13 mouse cellular contexts compared by ENCODE assay signal in the genomic region with DNA sequence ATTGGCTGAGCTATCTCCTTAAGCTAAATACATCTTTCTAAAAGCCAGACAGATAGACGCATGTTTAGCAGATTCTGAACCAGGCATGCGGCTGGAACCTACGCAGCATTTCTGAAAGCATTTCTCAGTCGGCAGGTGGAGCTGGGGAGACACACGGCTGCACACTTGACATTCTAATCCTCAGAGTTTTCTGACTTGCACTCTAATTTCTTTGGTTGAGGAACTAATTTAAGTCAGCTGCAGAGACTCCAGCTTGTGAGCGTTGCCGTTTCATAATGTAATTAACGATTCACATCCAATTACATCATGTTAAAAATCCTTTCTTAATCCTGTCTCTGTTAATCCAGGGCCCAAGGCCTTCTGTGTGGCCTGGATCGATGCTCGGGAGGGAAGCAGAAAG.
DNase-seq lines count a peak whose midpoint lies in the region; ATAC-seq and TF ChIP-seq lines count a peak whose summit lies in the region.
"Had no signal": no experiment of that assay in that cellular context is flagged by ENCODE, and none has a peak within 500 bp of the region (broad histone marks: within the 10 kb centered on the region; RNA-seq: fewer than 3 reads in every experiment).

No protein-coding gene starts in this region.

- H3K36me3 ChIP-seq in hindbrain, postnatal 0 days (ENCODE audit: insufficient read depth, low read length): no peaks in the 10 kb centered on the region
- H3K36me3 ChIP-seq in hindbrain, embryonic 13.5 days: no peaks in the 10 kb centered on the region
- no peaks in the 10 kb centered on the region for H3K36me3 ChIP-seq in lung, postnatal 0 days (ENCODE audit: insufficient read depth, low read length)
- H3K36me3 ChIP-seq: liver, embryonic 13.5 days had no signal

- intact Hi-C loops in heart, postnatal 10 days (cut with DNase I): no loop called here

- H3K27ac ChIP-seq in cerebellum, adult 2 months (ENCODE audit: insufficient read depth, low read length): no peak overlapping the region
- no peak overlapping the region for H3K27ac ChIP-seq in hindbrain, postnatal 0 days
- no peak overlapping the region for H3K27ac ChIP-seq in hindbrain, embryonic 13.5 days
- no peak overlapping the region for H3K27ac ChIP-seq in lung, postnatal 0 days (ENCODE audit: low read length)
- H3K27ac ChIP-seq: liver, embryonic 13.5 days had no signal

- no peak for ATAC-seq in hindbrain, postnatal 0 days
- no peak for ATAC-seq in hindbrain, embryonic 13.5 days (ENCODE audit: low FRiP score)
- no peak for ATAC-seq in lung, postnatal 0 days

- DNase-seq in cerebellum, adult 2 months: no peak
- no peak for DNase-seq in cerebellum, adult 9-11 months
- peak; percentile 45 for DNase-seq in hindbrain, postnatal 0 days (ENCODE audit: low spot score)
- no peak for DNase-seq in lung, postnatal 0 days (ENCODE audit: low spot score)
- no peak for DNase-seq in lung, adult 2 months
- DNase-seq in right cerebral cortex, postnatal 25 days: peak; percentile 21
- no peak for DNase-seq in heart, postnatal 10 days
- DNase-seq: heart, postnatal 36 days; kidney, adult 2 months; liver, embryonic 13.5 days; thymus, postnatal 14 days had no signal

- 0 out of 2 replicates have a peak, but pooled peaks have one; percentile 18 for TF ChIP-seq CTCF in cerebellum, adult 2 months (IDR thresholded peaks at IDR 0.05; ENCODE audit: borderline replicate concordance, insufficient read depth, low read depth, low read length)
- TF ChIP-seq CTCF in hindbrain, postnatal 0 days (IDR thresholded peaks at IDR 0.05; ENCODE audit: low read depth): peak; percentile 57
- peak; percentile 28 for TF ChIP-seq CTCF in lung, postnatal 0 days (IDR thresholded peaks at IDR 0.05)
- TF ChIP-seq CTCF in lung, adult 2 months (IDR thresholded peaks at IDR 0.05; ENCODE audit: insufficient read depth, low read length): no peak

- no peak for TF ChIP-seq POLR2A in cerebellum, adult 2 months (IDR thresholded peaks at IDR 0.05; ENCODE audit: borderline replicate concordance, insufficient read depth, low read length)
- TF ChIP-seq POLR2A in lung, adult 2 months (IDR thresholded peaks at IDR 0.05; ENCODE audit: borderline replicate concordance, extremely low read depth, low read depth, low read length): no peak

- no peak overlapping the region for H3K4me3 ChIP-seq in cerebellum, adult 2 months (replicated peaks; ENCODE audit: insufficient read depth, low read depth, low read length)
- H3K4me3 ChIP-seq in hindbrain, postnatal 0 days (ENCODE audit: low read length): no peak overlapping the region
- H3K4me3 ChIP-seq in hindbrain, embryonic 13.5 days: no peak overlapping the region
- H3K4me3 ChIP-seq in lung, postnatal 0 days (ENCODE audit: low read depth, low read length): no peak overlapping the region
- no peak overlapping the region for H3K4me3 ChIP-seq in lung, adult 2 months (replicated peaks; ENCODE audit: extremely low read depth, low read depth, low read length)
- H3K4me3 ChIP-seq: liver, embryonic 13.5 days; myocyte had no signal

- 66% methylated on average over 10 of the region's 10 CpGs for WGBS in cerebellum, adult 2 months
- 46% methylated on average over 10 of the region's 10 CpGs for WGBS in hindbrain, postnatal 0 days
- WGBS in hindbrain, embryonic 13.5 days: 68% methylated on average over 10 of the region's 10 CpGs
- 78% methylated on average over 10 of the region's 10 CpGs for WGBS in lung, postnatal 0 days
- WGBS in lung, adult 2 months: 81% methylated on average over 10 of the region's 10 CpGs

- no peak overlapping the region for H3K4me2 ChIP-seq in hindbrain, postnatal 0 days (ENCODE audit: low read depth, low read length)
- no peak overlapping the region for H3K4me2 ChIP-seq in hindbrain, embryonic 13.5 days
- H3K4me2 ChIP-seq in lung, postnatal 0 days (replicated peaks; ENCODE audit: low read depth, low read length): no peak overlapping the region
- H3K4me2 ChIP-seq: liver, embryonic 13.5 days had no signal

- no peaks in the 10 kb centered on the region; the same call in 1 of the 2 replicates for H3K27me3 ChIP-seq in cerebellum, adult 2 months (ENCODE audit: control insufficient read depth, insufficient read depth, low read length)
- H3K27me3 ChIP-seq in hindbrain, postnatal 0 days (ENCODE audit: insufficient read depth, low read length): no peaks in the 10 kb centered on the region
- no peaks in the 10 kb centered on the region for H3K27me3 ChIP-seq in hindbrain, embryonic 13.5 days
- no peaks in the 10 kb centered on the region for H3K27me3 ChIP-seq in lung, postnatal 0 days (replicated peaks; ENCODE audit: insufficient read depth, low read length)
- H3K27me3 ChIP-seq: liver, embryonic 13.5 days had no signal

- H3K9me3 ChIP-seq in hindbrain, postnatal 0 days (ENCODE audit: low read length): no peaks in the 10 kb centered on the region
- no peaks in the 10 kb centered on the region for H3K9me3 ChIP-seq in hindbrain, embryonic 13.5 days
- no peaks in the 10 kb centered on the region for H3K9me3 ChIP-seq in lung, postnatal 0 days (ENCODE audit: low read length)
- H3K9me3 ChIP-seq: liver, embryonic 13.5 days had no signal

- H3K4me1 ChIP-seq in cerebellum, adult 2 months (ENCODE audit: control insufficient read depth, insufficient read depth, low read length): no peaks in the 10 kb centered on the region
- no peaks in the 10 kb centered on the region for H3K4me1 ChIP-seq in hindbrain, postnatal 0 days (ENCODE audit: insufficient read depth, low read length)
- H3K4me1 ChIP-seq in hindbrain, embryonic 13.5 days (replicated peaks): no peaks in the 10 kb centered on the region
- no peaks in the 10 kb centered on the region for H3K4me1 ChIP-seq in lung, postnatal 0 days (ENCODE audit: insufficient read depth, low read depth, low read length)
- H3K4me1 ChIP-seq in lung, adult 2 months (ENCODE audit: control insufficient read depth, insufficient read depth, low read length): no peaks in the 10 kb centered on the region
- H3K4me1 ChIP-seq: liver, embryonic 13.5 days had no signal

- H3K9ac ChIP-seq in hindbrain, postnatal 0 days (replicated peaks; ENCODE audit: low read length): no peak overlapping the region
- no peak overlapping the region for H3K9ac ChIP-seq in hindbrain, embryonic 13.5 days
- H3K9ac ChIP-seq in lung, postnatal 0 days (replicated peaks; ENCODE audit: low read depth): no peak overlapping the region
- H3K9ac ChIP-seq: liver, embryonic 13.5 days had no signal

- no peak for TF ChIP-seq EP300 in lung, postnatal 0 days (IDR thresholded peaks at IDR 0.05)

Comparison
In these comparisons a context has a peak if more than half of its experiments do, and no peak if none do; other contexts are left out.
1. DNase-seq: peak in hindbrain, postnatal 0 days (single experiment) and right cerebral cortex, postnatal 25 days (single experiment); none in cerebellum, adult 2 months (0 of 2), cerebellum, adult 9-11 months (single experiment), lung, postnatal 0 days (single experiment), lung, adult 2 months (single experiment) and heart, postnatal 10 days (0 of 2).